Mouse (Mus musculus) adrenal gland, adult 8-10 months (tissue): Measurements from ENCODE around the gene Bri3bp. TPM values are rescaled to one million over a fixed set of nuclear protein-coding genes. Genes with fewer than 3 reads are reported as not detected.
"Not testable (repeated sequence)": the region's sequence is repeated elsewhere in the genome, so short reads cannot be mapped to it uniquely, and the experiment has no call there.

ENCODE experiments used
- DNase-seq: peaks from one replicate; pipeline ENCODE4 v3.0.0; 2022
- microRNA-seq, 2 experiments: library from miRNA; unstranded; fragments of <30 nt; microRNA quantifications; one replicate each; pipeline ENCODE4 v1.2.0; 2022
- total RNA-seq, 4 experiments: library from RNA; stranded (reverse); gene quantifications; 2 replicates each; pipeline ENCODE4 v1.2.4; 2022

Gene Bri3bp
- total RNA-seq, 4 experiments from 2014 or later, result 27.8 to 35.6 (median 31.6) TPM

- no peak for DNase-seq
These were observed 46.2 kb downstream of the Bri3bp start for GRCm38 (mm10) chr5:125487375-125488115.

- no peak for DNase-seq
These were observed 46.7 kb downstream of the Bri3bp start for GRCm38 (mm10) chr5:125488116-125488455.

GRCm38 (mm10) chr5:125488953-125489352, 47.6 kb downstream of the Bri3bp start:
- not testable (repeated sequence) for DNase-seq

GRCm38 (mm10) chr5:125491107-125491506, 49.7 kb downstream of the Bri3bp start:
- DNase-seq, result no peak

GRCm38 (mm10) chr5:125492379-125493092, 51.2 kb downstream of the Bri3bp start:
- DNase-seq, result no peak

- no peak for DNase-seq
These were observed 51.7 kb downstream of the Bri3bp start for GRCm38 (mm10) chr5:125493093-125493423.

- DNase-seq, result peak; percentile 52
These were observed 54.3 kb downstream of the Bri3bp start for GRCm38 (mm10) chr5:125495655-125496054.

- DNase-seq, result no peak
These were observed 56.6 kb downstream of the Bri3bp start for GRCm38 (mm10) chr5:125497821-125498600.

GRCm38 (mm10) chr5:125501505-125501904, 60.1 kb downstream of the Bri3bp start:
- DNase-seq, result no peak

GRCm38 (mm10) chr5:125502186-125502585, 60.8 kb downstream of the Bri3bp start:
- DNase-seq, result no peak

GRCm38 (mm10) chr5:125503628-125504027, 62.3 kb downstream of the Bri3bp start:
- DNase-seq, result no peak

GRCm38 (mm10) chr5:125504692-125505091, 63.3 kb downstream of the Bri3bp start:
- no peak for DNase-seq

- no peak for DNase-seq
These were observed 64.6 kb downstream of the Bri3bp start for GRCm38 (mm10) chr5:125505968-125506367.

- no peak for DNase-seq
These were observed 66.2 kb downstream of the Bri3bp start for GRCm38 (mm10) chr5:125507582-125507981.

GRCm38 (mm10) chr5:125508006-125508405, 66.6 kb downstream of the Bri3bp start:
- no peak for DNase-seq

GRCm38 (mm10) chr5:125509541-125509940, 68.2 kb downstream of the Bri3bp start:
- DNase-seq, result no peak

Small RNAs within 50 kb of the gene (microRNA-seq; reads per million reads assigned to microRNA genes)
- gene Gm27551, result 0 reads per million in 2 experiments

Other genes starting within 250 kb of the Bri3bp start
- gene Scarb1, start 100.5 kb upstream of the Bri3bp start, total RNA-seq, result 1,000 to 10,000 TPM; 1,640 to 3,396 (median 2,408) TPM
- under 1 TPM in 3 of 4 experiments, not detected in 1; 0.41 to 0.48 (median 0.45) TPM for gene Gm10382, start 52.2 kb upstream of the Bri3bp start, total RNA-seq
- gene Ubc, start 51.4 kb upstream of the Bri3bp start, total RNA-seq, result 1,000 to 10,000 TPM; 1,164 to 1,564 (median 1,502) TPM
- gene Dhx37, start 7.4 kb upstream of the Bri3bp start, total RNA-seq, result 10 to 100 TPM; 19.1 to 22.1 (median 19.9) TPM
- gene Aacs, start 34.2 kb downstream of the Bri3bp start, total RNA-seq, result 10 to 100 TPM; 44.9 to 73.7 (median 53.8) TPM
- 1 to 10 TPM; 1.4 to 5.2 (median 3.5) TPM for gene Tmem132b, start 90.2 kb downstream of the Bri3bp start, total RNA-seq